21 mouse cellular contexts compared by ENCODE assay signal in genomic region chr17:27546574-27547085, GRCm38 (mm10). TPM values are rescaled to one million over a fixed set of nuclear protein-coding genes. Genes with fewer than 3 reads are reported as not detected.
DNase-seq lines count a peak whose midpoint lies in the region; ATAC-seq and TF ChIP-seq lines count a peak whose summit lies in the region.
"Had no signal": no experiment of that assay in that cellular context is flagged by ENCODE, and none has a peak within 500 bp of the region (broad histone marks: within the 10 kb centered on the region; RNA-seq: fewer than 3 reads in every experiment).

No protein-coding gene starts in this region.

- H3K27ac ChIP-seq in heart, embryonic 10.5 days, result peak overlapping the region; percentile 6
- peak overlapping the region; percentile 29; the same call in 1 of the 2 replicates for H3K27ac ChIP-seq in embryonic fibroblast, embryonic 13.5 days (ENCODE audit: insufficient read depth, low read length)
- H3K27ac ChIP-seq: forebrain, embryonic 15.5 days; gastrocnemius, adult 2 months; limb, embryonic 13.5 days; lung, embryonic 15.5 days; midbrain, embryonic 13.5 days had no signal

- TF ChIP-seq CTCF in embryonic fibroblast, embryonic 13.5 days (IDR thresholded peaks at IDR 0.05; ENCODE audit: borderline replicate concordance, insufficient read depth, low read length), result no peak

- DNase-seq in heart, embryonic 10.5 days (ENCODE audit: low spot score), result no peak
- no peak for DNase-seq in heart, postnatal 4 days
- DNase-seq in gastrocnemius, postnatal 14 days, result no peak
- no peak for DNase-seq in left cerebral cortex, postnatal 14 days (ENCODE audit: low spot score in 2 of 2)
- DNase-seq: cerebellum, adult 2 months; cerebellum, postnatal 14 days; layer of hippocampus, adult 9-11 months; right cerebral cortex, postnatal 14 days had no signal

- intact Hi-C loops in gastrocnemius, postnatal 14 days (cut with DNase I; ENCODE audit: low total_unique reads), result no loop called here
- intact Hi-C loops in left cerebral cortex, postnatal 14 days (cut with DNase I), result no loop called here

- H3K4me3 ChIP-seq in heart, embryonic 10.5 days, result no peak overlapping the region
- H3K4me3 ChIP-seq in megakaryocyte, embryonic 14.5 days (replicated peaks), result peak overlapping the region; percentile 64
- H3K4me3 ChIP-seq in embryonic fibroblast, embryonic 13.5 days (ENCODE audit: insufficient read depth, low read length), result no peak overlapping the region
- H3K4me3 ChIP-seq: forebrain, embryonic 15.5 days; gastrocnemius, adult 2 months; limb, embryonic 13.5 days; lung, embryonic 15.5 days; midbrain, embryonic 13.5 days had no signal

- no peaks in the 10 kb centered on the region for H3K36me3 ChIP-seq in heart, embryonic 10.5 days
- no peaks in the 10 kb centered on the region for H3K36me3 ChIP-seq in megakaryocyte, embryonic 14.5 days (replicated peaks; ENCODE audit: low read length)
- H3K36me3 ChIP-seq: forebrain, embryonic 15.5 days; G1E; limb, embryonic 13.5 days; lung, embryonic 15.5 days; midbrain, embryonic 13.5 days had no signal

- peaks cover 13% of the 10 kb centered on the region; the same call in 1 of the 2 replicates for H3K27me3 ChIP-seq in heart, embryonic 10.5 days (ENCODE audit: insufficient read depth, poor library complexity, severe bottlenecking)
- H3K27me3 ChIP-seq in megakaryocyte, embryonic 14.5 days (replicated peaks), result peaks cover 4% of the 10 kb centered on the region
- H3K27me3 ChIP-seq: forebrain, embryonic 15.5 days; limb, embryonic 13.5 days; lung, embryonic 15.5 days; midbrain, embryonic 13.5 days; Patski had no signal

- H3K4me1 ChIP-seq in heart, embryonic 10.5 days, result peaks cover 30% of the 10 kb centered on the region
- peaks cover 77% of the 10 kb centered on the region for H3K4me1 ChIP-seq in megakaryocyte, embryonic 14.5 days
- peaks cover 15% of the 10 kb centered on the region; the same call in 1 of the 2 replicates for H3K4me1 ChIP-seq in embryonic fibroblast, embryonic 13.5 days (ENCODE audit: control insufficient read depth, insufficient read depth, low read length)

- no peak for TF ChIP-seq POLR2A in embryonic fibroblast, embryonic 13.5 days (IDR thresholded peaks at IDR 0.05; ENCODE audit: low read depth, low read length)

- H3K9me3 ChIP-seq in heart, embryonic 10.5 days, result no peaks in the 10 kb centered on the region
- no peaks in the 10 kb centered on the region for H3K9me3 ChIP-seq in megakaryocyte, embryonic 14.5 days
- H3K9me3 ChIP-seq: forebrain, embryonic 15.5 days; G1E; limb, embryonic 13.5 days; lung, embryonic 15.5 days; midbrain, embryonic 13.5 days had no signal

- ATAC-seq in megakaryocyte, adult 5-6 weeks (ENCODE audit: poor library complexity, severe bottlenecking), result no peak
- ATAC-seq: forebrain, embryonic 15.5 days; midbrain, embryonic 13.5 days had no signal

- 55% methylated on average over 7 of the region's 7 CpGs for WGBS in heart, embryonic 10.5 days

RNA-seq across cellular contexts. Expression of gene Hmga1, which starts 9.7 kb away (rescaled TPM):
- polyA plus RNA-seq in heart, embryonic 10.5 days (2016; fragmentation: Nextera tagmentation; extraction: Ambion mirVana), result 438 and 609 TPM in 2 replicates
- 10 to 100 TPM; 54.8 to 59.1 TPM for total RNA-seq in heart, postnatal 4 days (2021)
- 3,567 and 8,363 TPM in 2 replicates for polyA plus RNA-seq in megakaryocyte, embryonic 14.5 days (2012; ENCODE audit: insufficient read depth, low replicate concordance)
- 159 and 170 TPM in 2 replicates for total RNA-seq in megakaryocyte, adult 5-6 weeks (2015)
- total RNA-seq in megakaryocyte, adult 5-6 weeks (2017), result 89.8 and 99.6 TPM in 2 replicates
- polyA plus RNA-seq in embryonic fibroblast, embryonic 13.5 days (2011; ENCODE audit: insufficient read length, low read depth, missing spikeins), result 207 and 393 TPM in 2 replicates
- total RNA-seq in gastrocnemius, postnatal 14 days (2021), result 10 to 100 TPM; 17.2 to 18.7 TPM
- total RNA-seq in left cerebral cortex, postnatal 14 days (2021), result 10 to 100 TPM; 40.0 to 47.9 TPM

RNA-seq across cellular contexts. Expression of gene AI413582, which starts 18.9 kb away (rescaled TPM):
- 19.7 and 21.0 TPM in 2 replicates for polyA plus RNA-seq in heart, embryonic 10.5 days (2016; fragmentation: Nextera tagmentation; extraction: Ambion mirVana)
- 1 to 10 TPM; 8.7 to 8.8 TPM for total RNA-seq in heart, postnatal 4 days (2021)
- 81.1 and 284 TPM in 2 replicates for polyA plus RNA-seq in megakaryocyte, embryonic 14.5 days (2012; ENCODE audit: insufficient read depth, low replicate concordance)
- 58.0 and 63.8 TPM in 2 replicates for total RNA-seq in megakaryocyte, adult 5-6 weeks (2015)
- total RNA-seq in megakaryocyte, adult 5-6 weeks (2017), result 55.4 and 62.9 TPM in 2 replicates
- polyA plus RNA-seq in embryonic fibroblast, embryonic 13.5 days (2011; ENCODE audit: insufficient read length, low read depth, missing spikeins), result 15.6 and 30.9 TPM in 2 replicates
- 1 to 10 TPM; 2.6 to 4.4 TPM for total RNA-seq in gastrocnemius, postnatal 14 days (2021)
- total RNA-seq in left cerebral cortex, postnatal 14 days (2021), result 10 to 100 TPM; 92.2 to 97.5 TPM

RNA-seq across cellular contexts. Expression of gene Grm4, which starts 25.4 kb away (rescaled TPM):
- 0.02 and 0.34 TPM in 2 replicates for polyA plus RNA-seq in heart, embryonic 10.5 days (2016; fragmentation: Nextera tagmentation; extraction: Ambion mirVana)
- total RNA-seq in heart, postnatal 4 days (2021), result under 1 TPM in 1 of 2 experiments, not detected in 1; 0.07 TPM
- not detected in 2 replicates for polyA plus RNA-seq in megakaryocyte, embryonic 14.5 days (2012; ENCODE audit: insufficient read depth, low replicate concordance)
- not detected in 2 replicates for total RNA-seq in megakaryocyte, adult 5-6 weeks (2015)
- not detected in 2 replicates for total RNA-seq in megakaryocyte, adult 5-6 weeks (2017)
- polyA plus RNA-seq in embryonic fibroblast, embryonic 13.5 days (2011; ENCODE audit: insufficient read length, low read depth, missing spikeins), result not detected in 2 replicates
- total RNA-seq in gastrocnemius, postnatal 14 days (2021), result not detected
- 10 to 100 TPM; 24.1 to 25.6 TPM for total RNA-seq in left cerebral cortex, postnatal 14 days (2021)
- total RNA-seq: gastrocnemius, adult 2 months; hematopoietic stem cell, adult 5-6 weeks; megakaryocyte-erythroid progenitor cell, adult 5-6 weeks had no signal
- polyA plus RNA-seq: G1E; liver, embryonic 16.5 days had no signal

Comparison
In these comparisons a context has a peak if more than half of its experiments do, and no peak if none do; other contexts are left out.
1. RNA of gene AI413582, which starts 18.9 kb away (total RNA-seq): 92.2 to 97.5 TPM in left cerebral cortex, postnatal 14 days and 55.4 to 63.8 TPM in megakaryocyte, adult 5-6 weeks; 8.7 to 8.8 TPM in heart, postnatal 4 days and 2.6 to 4.4 TPM in gastrocnemius, postnatal 14 days; every median in the first group is over 4 times any median in the second.
2. RNA of gene Grm4, which starts 25.4 kb away (total RNA-seq): 24.1 to 25.6 TPM in left cerebral cortex, postnatal 14 days; 0.07 TPM in heart, postnatal 4 days, not detected in gastrocnemius, postnatal 14 days and not detected in megakaryocyte, adult 5-6 weeks; every median in the first group is over 10 times any median in the second.